Mouse (Mus musculus) right cerebral cortex, postnatal 10 days (tissue): ENCODE measurements at regions not wholly inside any gene's neighbourhood (a gene's known extent, or its start where the extent isn't known, plus 50 kb on each side); places are given as distances from the start of the nearest gene placed in this dataset.
A peak's percentile ranks its signal among the peaks of the same experiment; 100 is the strongest.

ENCODE experiments used
- DNase-seq, 2 experiments: peaks; one replicate each; pipeline ENCODE4 v3.0.0; 2021; ENCODE audit warnings: low spot score in 2 of 2

DNA sequence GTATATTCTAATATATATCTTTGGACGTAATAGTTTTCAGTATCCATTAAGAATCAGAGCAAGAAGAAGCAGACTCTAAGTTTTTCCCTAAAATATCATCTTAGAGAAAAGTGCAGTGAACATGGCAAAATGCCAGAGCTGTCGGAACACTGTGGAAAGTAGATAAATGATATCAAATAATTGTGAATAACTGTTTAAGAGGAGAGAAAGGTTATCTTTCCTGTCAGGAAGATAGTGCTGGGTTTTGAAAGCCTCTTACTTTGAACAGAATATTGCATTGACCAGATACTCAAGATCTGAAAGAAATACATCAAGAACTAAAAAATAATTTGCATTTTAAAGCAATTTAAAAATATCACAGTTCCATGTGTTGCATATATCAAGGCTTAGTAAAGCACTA, 1549.2 kb downstream of the Pcdh18 start:
- DNase-seq: peak in 1 of 2 experiments; percentile 19

DNA sequence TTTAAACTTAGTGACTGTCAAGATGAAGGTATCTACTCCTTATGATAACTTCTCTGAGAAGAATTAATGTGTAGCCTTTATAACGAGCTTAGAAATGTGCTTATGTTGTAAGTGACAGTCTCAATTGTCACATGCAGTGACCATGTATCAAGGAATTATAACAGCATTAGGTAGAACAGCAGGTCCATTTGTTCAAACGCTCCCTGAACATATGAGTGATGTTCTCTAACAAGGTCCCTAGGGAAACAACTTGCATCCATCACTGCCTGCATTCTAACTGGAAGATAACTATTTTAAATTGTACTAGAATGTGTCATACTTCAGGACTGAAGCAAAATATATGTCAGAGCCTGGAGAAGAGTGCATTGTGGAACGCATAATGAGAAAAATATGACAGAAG, 1562.8 kb downstream of the Pcdh18 start:
- no peak for DNase-seq

DNA sequence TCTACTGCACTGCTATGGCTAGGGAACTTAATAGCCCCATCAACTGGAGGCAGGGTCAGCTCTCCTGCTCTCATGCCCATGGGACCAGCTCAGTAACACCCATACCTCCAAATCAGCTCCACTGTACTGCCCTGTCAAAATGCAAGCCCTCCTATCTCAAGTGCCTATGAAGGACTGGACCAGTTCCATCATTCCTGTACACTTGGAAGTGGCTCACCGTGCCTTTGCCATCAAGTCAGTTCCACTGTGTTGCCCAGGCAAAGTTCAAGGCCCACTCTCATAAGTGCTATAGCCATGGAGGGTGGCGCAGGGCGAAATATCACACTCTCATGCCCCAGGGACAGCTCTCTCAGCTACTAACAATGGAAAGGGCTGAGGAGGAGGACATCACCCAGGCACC, 1612.2 kb downstream of the Pcdh18 start:
- no peak for DNase-seq

DNA sequence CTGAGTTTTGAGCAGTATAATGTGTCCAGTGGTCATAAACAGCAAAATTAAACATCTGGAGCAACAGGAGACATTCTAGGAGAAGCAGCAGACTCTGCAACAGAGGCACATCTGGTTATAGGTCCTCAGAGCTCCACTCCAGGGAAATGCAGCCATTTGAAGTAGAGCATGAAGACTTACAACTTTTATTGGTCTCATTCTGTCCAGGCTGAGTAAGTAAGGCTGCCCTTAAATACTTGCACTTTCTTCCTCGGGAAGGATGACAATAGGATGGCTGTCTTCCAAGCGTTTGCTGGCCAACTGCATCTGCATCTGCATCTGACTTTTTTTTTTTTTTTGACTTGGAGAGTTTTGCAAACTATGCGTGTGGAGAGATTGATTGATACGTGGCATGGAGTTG, 1622.2 kb downstream of the Pcdh18 start:
- no peak for DNase-seq

DNA sequence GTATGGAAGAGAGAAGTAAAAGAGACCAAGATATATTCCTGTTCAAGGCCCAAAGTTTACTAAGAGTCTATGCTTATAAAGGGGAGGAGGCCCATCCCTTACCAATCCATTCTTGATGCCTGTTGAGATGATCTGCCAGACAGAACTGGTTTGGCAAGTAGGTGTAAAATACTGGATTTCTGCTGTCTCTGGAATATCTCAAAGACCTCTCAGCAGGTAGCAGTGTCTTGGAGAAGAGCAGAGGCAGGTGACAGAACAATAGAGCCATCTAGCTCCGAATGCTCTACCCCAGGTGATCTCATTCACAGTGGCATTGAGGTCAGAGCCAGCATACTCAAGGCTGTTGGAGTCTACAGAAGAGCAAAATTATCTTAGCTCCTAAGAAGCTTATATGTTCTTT, 1632.9 kb downstream of the Pcdh18 start:
- no peak for DNase-seq

DNA sequence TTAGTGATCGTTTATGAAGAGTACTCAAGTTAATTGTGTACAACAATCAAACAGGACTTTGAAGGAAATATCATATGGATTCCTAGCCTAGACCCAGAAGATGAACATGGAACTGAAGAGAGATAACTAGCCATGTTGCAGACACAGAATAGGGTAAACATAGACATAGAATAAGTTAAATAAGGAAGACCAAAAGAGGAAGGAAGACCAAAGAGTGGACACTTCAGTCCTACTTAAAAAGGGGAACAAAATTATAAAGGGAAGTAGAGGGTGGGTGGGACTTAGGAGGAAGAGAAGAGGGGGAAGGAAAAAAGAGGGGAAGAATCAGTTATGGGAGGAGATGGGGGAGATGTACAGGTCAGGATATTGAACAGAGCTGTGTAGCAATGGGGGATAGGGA, 1652.8 kb upstream of the Pabpc4l start:
- no peak for DNase-seq

DNA sequence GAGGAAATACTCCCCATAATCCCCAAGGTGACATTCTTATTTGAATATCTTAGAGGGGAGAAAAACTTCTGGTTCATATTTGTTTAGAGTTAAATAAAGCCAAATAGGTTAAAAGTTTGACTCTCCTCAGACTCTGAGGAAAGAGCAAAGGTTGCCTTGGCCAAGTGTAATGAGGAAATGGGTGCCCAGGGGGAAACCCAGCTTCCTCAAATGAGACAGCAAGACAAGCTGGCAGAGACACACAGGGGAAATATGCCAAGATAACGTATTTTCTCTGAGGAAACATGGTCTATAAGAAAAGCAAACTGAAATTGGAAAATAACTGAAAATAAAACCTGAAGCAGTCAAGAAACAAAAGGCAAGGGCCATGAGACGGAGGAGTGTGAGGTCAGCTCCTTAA, 1632.6 kb upstream of the Pabpc4l start:
- no peak for DNase-seq

DNA sequence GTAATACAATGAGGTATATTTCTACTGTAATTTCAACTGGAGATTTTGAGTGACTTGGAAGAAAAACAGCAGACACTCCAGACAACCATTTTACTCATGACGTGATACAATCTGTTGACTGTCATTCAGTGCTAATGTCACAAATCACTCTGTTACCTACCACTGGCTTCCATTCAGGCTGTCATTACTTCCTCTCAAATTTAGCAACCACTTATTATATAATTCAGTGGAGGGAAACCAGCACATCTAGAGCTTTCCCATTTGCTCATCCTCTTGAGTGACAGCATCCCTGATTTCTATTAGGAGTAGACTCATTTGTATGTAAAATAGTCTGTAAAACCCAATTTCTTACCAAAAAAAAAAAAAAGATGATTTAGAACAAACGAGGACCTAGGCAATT, 1627.3 kb upstream of the Pabpc4l start:
- no peak for DNase-seq

DNA sequence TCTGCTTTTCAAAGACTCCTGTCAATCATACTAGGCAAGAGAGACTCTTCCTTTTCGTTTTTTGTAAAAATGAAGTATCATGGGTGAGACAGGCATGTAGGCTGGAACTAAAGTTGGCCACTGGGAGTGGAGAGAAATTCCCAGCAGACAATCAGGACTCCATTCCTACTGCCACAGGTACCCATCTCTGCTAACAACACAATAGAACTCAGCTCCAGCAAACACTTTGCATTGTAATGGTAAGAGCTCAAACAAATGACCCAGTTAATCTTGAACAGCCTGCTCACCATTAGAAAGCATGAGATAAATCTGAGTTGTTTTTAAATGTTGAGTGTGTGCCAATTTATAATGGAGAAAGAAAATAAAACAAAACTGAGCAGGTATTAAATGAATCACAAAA, 1620.6 kb upstream of the Pabpc4l start:
- DNase-seq: no peak
